Mouse (Mus musculus): Measurements from ENCODE around the gene Fry.

Fry gene

DNA sequence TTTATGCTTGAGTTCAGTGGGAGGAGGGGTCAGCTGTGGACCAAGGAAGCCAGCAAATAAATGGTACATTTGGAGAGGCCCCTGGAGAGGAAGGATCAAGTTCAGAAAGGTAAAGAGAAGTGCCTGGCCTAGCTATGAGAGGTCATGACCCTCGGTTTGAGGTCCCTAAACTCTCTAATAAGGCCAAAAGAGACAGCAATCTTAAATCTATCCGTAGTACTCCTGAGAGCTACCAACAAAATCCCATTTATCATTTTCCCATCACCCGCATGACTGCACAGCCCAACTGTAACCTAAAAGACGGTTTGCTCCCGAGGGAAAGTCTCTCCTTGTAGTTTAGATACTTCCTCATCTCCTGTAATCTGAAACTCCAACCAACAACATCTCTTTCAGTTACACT lies 264.0 kb downstream of the Fry start:
- CTCF ChIA-PET = no interaction called here

GRCm38 (mm10) chr5:150384272-150385215 lies 266.1 kb downstream of the Fry start:
- CTCF ChIA-PET = no interaction called here

DNA sequence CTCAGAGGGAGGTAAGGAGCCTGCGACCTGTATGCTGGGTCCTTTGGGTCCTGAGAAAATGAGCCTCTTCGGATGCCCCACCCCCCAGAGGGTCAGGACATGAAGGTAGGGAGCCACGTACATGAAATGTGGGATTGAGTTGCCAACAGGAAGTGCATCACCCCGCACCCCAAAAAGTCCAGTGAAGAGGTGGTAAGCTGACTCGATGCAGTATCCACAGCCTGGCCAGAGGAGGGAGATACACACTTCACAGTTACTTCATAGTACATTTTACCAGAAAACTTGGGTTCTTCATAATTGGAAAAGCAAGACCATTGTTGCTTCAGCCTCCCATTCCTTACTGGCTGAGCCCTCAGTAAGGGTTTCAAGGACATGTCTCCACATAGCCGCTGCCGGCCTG lies 266.8 kb downstream of the Fry start:
- CTCF ChIA-PET = no interaction called here

- CTCF ChIA-PET = no interaction called here
Measured at GRCm38 (mm10) chr5:150388623-150389022, 270.2 kb downstream of the Fry start.

- CTCF ChIA-PET = no interaction called here
Measured at GRCm38 (mm10) chr5:150389589-150390377, 271.3 kb downstream of the Fry start.

- CTCF ChIA-PET = no interaction called here
Measured at GRCm38 (mm10) chr5:150390422-150390821, 272.0 kb downstream of the Fry start.

GRCm38 (mm10) chr5:150394645-150395044 lies 276.2 kb downstream of the Fry start:
- CTCF ChIA-PET = no interaction called here

- CTCF ChIA-PET = interaction anchor here (1.2 kb wide), 1 partner anchor 135 kb away, joined by 3 read pairs; no protein-coding TSS in a partner anchor
Measured at GRCm38 (mm10) chr5:150402832-150403447, 284.5 kb downstream of the Fry start.

- CTCF ChIA-PET = no interaction called here
Measured at GRCm38 (mm10) chr5:150404867-150405266, 286.4 kb downstream of the Fry start.

- CTCF ChIA-PET = no interaction called here
Measured at GRCm38 (mm10) chr5:150408979-150409378, 290.5 kb downstream of the Fry start.

DNA sequence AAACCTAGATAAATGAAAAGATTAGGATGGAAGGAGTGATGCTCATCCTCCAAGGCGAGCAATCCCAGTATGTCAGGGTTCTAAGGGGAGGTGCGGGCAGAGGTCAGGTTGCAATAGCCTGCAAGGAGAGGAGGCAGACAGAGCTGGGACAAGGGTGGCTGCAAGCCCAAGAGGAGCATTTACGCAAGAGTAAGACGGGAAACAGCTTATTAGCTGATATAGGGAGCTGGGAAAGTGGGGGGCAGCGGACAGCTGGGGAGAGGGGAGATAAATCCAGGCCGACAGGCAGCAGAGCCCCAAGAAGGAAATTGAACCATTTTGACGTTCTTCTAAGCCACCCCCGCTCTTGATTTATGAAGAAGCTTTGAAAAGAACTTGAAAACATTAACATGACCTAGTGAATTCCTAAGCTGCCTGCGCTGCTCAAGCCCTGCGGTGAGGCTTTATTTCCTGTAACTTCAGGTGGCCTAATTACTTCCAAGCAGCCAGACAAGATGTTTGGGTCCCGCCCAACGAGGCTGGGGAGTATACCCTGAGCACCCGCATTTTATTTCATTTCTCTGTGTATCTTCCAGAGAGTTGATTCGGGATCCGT lies 291.1 kb downstream of the Fry start:
- CTCF ChIA-PET = interaction anchor here (0.6 kb wide), 1 partner anchor 28 kb away, joined by 7 read pairs; no protein-coding TSS in a partner anchor

DNA sequence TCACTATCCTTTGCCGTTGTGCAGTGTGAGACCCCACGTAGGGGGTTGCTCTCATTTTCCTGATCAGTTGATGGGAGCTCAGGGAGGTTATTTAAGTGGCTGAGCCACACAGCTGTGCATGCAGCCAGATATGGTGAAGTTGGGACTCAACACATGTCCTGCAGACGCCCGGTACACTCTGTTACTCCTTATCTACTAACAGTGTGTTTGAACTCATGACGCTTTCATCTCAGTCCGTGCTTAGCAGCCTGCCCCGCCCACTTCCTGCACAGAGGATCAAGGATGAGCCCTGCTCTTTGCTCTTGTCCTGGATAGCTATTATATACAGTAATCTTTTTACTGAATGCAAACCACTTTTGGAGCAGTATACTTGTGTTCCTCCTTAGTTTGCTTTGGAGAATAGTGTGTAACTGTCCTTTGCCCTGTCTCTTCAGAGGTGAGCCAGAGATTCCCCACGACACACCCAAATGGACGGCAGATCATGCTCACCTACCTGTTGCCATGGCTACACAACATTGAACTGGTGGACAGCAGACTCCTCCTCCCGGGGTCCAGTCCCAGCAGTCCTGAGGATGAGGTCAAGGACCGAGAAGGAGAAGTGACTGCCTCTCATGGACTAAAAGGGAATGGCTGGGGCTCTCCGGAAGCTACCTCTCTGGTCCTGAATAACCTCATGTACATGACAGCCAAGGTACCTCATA lies 294.5 kb downstream of the Fry start:
- CTCF ChIA-PET = no interaction called here

DNA sequence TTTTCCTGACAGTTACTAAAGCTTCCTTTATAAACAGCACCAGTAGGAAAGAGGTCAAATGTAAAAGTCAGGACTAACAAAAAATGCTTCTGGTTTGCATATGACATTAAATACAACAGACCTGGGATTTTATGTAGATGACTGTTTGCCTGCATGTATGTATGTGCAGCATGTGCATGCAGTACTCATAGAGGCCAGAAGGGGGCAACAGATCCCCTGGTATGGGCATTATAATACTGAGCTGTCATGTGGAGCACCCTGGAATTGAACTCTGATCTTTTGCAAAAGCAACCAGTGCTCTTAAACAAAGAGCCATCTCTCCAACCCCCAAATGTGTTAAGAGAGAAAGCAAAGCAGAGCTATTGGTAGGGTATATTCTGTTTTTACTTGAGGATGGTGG lies 296.4 kb downstream of the Fry start:
- CTCF ChIA-PET = no interaction called here

- CTCF ChIA-PET = no interaction called here
Measured at GRCm38 (mm10) chr5:150417223-150417622, 298.8 kb downstream of the Fry start.

DNA sequence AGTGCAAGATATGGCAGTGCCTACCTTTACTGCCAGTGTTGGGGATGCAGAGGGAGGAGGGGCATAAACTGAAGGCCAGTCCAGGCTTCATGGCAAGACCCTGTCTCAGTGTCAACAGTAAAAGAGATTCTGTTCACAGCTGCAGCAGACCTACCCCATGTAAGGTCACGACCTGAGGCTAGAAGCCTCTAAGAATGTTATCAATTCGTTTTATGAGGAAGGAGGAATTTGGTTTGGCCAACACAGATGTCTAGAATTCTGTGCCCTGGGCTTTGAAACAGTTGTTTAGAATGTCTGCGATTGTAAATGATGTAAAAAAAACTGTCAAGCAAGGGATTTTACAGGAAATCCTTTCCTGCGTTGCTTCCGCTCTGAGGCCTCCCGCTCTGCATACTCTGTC lies 299.6 kb downstream of the Fry start:
- CTCF ChIA-PET = no interaction called here

- CTCF ChIA-PET = no interaction called here
Measured at GRCm38 (mm10) chr5:150425038-150425437, 306.6 kb downstream of the Fry start.

DNA sequence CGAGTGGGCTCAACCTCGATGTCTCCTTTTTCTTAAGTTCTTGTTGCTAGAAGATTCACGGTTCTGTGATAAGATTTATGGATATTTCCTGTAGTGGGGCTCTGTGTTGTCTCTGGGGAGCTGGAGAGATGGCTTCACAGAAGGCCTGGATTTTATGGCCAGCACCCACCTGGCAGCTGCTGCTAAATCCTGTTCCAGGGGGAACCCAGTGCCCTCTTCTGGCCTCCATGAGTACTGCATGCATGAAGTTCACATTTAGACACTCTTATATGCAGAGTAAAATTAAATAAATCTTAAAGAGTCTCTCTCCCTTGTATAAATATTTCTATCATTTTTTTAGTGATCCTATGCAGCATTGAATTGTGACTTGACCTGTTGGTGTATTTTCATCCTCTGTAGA lies 308.1 kb downstream of the Fry start:
- CTCF ChIA-PET = no interaction called here

DNA sequence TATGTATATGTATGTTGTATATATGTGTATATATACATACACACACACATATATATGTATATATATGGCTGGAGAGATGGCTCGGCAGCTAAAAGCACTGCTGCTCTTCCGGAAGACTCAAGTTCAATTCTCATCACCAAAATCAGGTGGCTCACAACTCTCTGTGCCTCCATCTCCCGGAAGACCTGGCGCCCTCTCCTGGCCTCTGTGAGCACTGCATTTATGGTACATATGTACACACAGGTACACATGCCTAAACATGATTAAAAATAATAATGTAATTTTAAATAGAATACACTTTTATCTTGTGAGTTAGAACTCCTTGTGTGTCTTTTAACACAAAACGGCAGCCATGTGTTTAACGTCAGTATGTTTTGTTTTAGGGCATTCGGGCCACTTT lies 312.8 kb downstream of the Fry start:
- CTCF ChIA-PET = interaction anchor here (0.5 kb wide), 1 partner anchor 212 kb away, joined by 3 read pairs; no protein-coding TSS in a partner anchor

DNA sequence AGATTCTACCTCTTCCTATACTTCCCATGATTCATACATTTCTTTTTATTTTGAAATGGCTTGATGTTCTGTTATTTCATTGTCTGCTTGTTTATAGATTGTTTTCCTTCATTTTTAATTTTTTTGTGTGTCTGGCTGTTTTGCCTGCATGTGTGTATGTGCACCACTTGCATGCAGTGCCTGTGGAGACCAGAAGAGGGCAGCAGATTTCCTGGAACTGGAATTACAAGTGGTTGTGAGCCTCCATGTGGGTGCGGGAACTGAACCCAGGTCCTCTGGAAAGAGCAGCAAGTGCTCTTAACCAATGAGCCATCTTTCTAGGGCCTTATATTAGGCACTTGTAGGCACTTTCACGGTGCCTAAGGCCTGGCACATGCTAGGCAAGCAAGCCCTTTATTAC lies 314.5 kb downstream of the Fry start:
- CTCF ChIA-PET = no interaction called here

GRCm38 (mm10) chr5:150436629-150437389 lies 318.4 kb downstream of the Fry start:
- CTCF ChIA-PET = interaction anchor here (0.7 kb wide), 1 partner anchor 27 kb away, joined by 7 read pairs; no protein-coding TSS in a partner anchor

All from spleen, embryonic (tissue).